Mouse (Mus musculus): ENCODE data around the gene Itgb3bp. TPM values are rescaled to one million over a fixed set of nuclear protein-coding genes. Genes with fewer than 3 reads are reported as not detected.

The Itgb3bp gene
- polyA plus RNA-seq, 1 experiment, result 3.8 TPM

DNA sequence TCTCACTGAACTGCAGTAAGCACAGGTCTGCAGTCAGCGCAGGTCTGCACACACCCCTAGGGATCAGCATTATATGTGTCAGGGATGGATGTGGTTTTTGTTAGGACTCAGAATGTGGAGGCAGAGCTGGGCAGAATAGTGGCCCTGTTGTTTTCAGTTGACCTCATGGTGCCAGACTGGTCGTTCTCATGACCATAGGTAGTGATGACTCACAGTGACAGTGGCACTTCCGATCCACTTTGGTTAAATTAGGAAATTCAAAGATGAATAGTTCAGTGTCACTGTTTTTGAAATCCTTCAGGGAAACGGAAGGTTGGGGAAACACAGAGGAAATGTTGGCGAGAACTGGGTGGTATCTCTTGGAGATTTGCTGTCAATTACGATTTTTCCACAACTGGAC lies 43.3 kb upstream of the Itgb3bp start:
- H3ac ChIP-seq (ENCODE audit: control insufficient read depth, insufficient read length), result no peak overlapping the region
- H3K4me3 ChIP-seq, result no peak overlapping the region
- H3K27me3 ChIP-seq (ENCODE audit: control insufficient read depth, insufficient read depth, insufficient read length), result no peaks in the 10 kb centered on the region
- TF ChIP-seq MYOG (IDR thresholded peaks at IDR 0.05; ENCODE audit: control insufficient read depth in 1 of 3, insufficient read depth in 1 of 3, insufficient read length in 2 of 3, low read depth in 2 of 3) (no peak), MYOD1 (IDR thresholded peaks at IDR 0.05; ENCODE audit: control insufficient read depth in 1 of 3, insufficient read length in 2 of 3, low read depth in 2 of 3) (peak in 1 of 3 experiments; percentile 5)
- H3K4me2 ChIP-seq (ENCODE audit: low read depth), result peak overlapping the region; percentile 24
- peaks cover 10% of the 10 kb centered on the region for H3K36me3 ChIP-seq (ENCODE audit: control insufficient read depth, insufficient read depth)
- no peaks in the 10 kb centered on the region for H3K79me2 ChIP-seq (ENCODE audit: control insufficient read depth, insufficient read depth)

DNA sequence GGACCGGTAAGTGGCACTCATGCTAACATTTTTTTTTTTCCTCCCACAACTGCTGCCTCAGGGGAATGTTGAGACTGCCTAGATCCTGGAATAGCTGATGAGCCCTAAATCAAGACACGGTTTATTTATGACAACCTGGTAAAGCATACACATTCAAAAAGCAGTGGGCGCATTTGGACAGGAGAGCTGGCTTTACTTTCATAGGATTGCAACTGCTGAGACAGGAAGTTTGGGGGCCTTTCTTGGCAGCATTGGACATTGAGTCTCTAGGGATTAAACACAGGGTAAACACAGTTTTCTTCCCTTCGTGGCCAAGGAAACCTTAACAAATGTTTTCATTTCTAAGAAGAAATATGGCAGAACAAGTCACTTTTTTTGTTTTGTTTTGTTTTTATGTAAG lies 40.5 kb upstream of the Itgb3bp start:
- Histone ChIP-seq H3K79me2 (ENCODE audit: control insufficient read depth, insufficient read depth) (no peaks in the 10 kb centered on the region), H3ac (ENCODE audit: control insufficient read depth, insufficient read length) (no peak overlapping the region), H3K4me2 (ENCODE audit: low read depth) (no peak overlapping the region), H3K36me3 (ENCODE audit: control insufficient read depth, insufficient read depth) (peaks cover 18% of the 10 kb centered on the region), H3K4me3 (no peak overlapping the region), H3K27me3 (ENCODE audit: control insufficient read depth, insufficient read depth, insufficient read length) (no peaks in the 10 kb centered on the region)
- no peak for TF ChIP-seq CEBPB (IDR thresholded peaks at IDR 0.05; ENCODE audit: insufficient read depth, poor library complexity, severe bottlenecking)
- TF ChIP-seq MYOG (IDR thresholded peaks at IDR 0.05; ENCODE audit: control insufficient read depth in 1 of 3, insufficient read depth in 1 of 3, insufficient read length in 2 of 3, low read depth in 2 of 3), result no peak
- TF ChIP-seq MAX (IDR thresholded peaks at IDR 0.05; ENCODE audit: low read depth), result no peak

DNA sequence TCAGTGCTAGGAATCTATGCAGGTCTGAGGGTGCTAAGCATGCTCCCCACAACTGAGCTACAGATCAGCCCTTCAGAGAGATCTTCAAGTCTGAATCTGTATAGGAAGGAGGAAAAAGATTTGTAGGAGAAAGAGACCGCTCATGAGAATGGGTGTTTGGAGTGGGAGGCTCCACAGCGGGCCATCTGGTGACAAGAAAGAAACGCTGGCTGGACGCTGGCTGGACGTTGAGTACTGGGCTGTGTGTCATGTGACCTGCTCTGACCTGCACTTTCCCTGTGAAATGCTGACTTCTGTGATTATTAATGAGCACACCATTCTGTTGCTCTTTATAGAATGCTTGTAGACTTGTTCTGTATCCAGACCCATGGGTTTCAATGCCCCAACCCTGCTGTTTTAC lies 39.7 kb upstream of the Itgb3bp start:
- Histone ChIP-seq H3K36me3 (ENCODE audit: control insufficient read depth, insufficient read depth) (peaks cover 18% of the 10 kb centered on the region), H3K79me2 (ENCODE audit: control insufficient read depth, insufficient read depth) (no peaks in the 10 kb centered on the region)
- TF ChIP-seq USF1 (IDR thresholded peaks at IDR 0.05; ENCODE audit: low read depth) (peak; percentile 6), TCF3 (IDR thresholded peaks at IDR 0.05; ENCODE audit: insufficient read length, low read depth) (no peak)

DNA sequence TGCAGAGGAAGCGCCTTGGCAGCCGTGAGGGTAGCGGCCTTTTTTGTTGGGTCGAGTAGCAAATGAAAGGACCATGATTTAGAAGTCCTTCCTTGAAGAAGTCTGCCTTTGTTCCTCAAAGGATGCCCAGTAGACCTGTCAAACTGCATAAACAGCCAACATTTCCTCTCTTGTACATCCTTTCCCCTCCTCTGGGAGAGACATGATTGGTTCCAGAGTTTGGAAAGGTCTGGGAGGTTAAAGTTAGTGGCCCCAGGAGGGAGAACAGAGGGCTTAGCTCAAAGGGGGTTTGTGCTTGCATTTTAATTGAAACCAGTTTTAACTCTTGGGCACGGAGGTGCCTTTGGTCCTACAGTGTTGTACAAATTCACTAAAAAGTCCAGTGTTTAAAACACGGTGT lies 36.9 kb upstream of the Itgb3bp start:
- no peak overlapping the region for H3ac ChIP-seq (ENCODE audit: control insufficient read depth, insufficient read length)
- H3K27me3 ChIP-seq (ENCODE audit: control insufficient read depth, insufficient read depth, insufficient read length), result no peaks in the 10 kb centered on the region
- no peaks in the 10 kb centered on the region for H3K79me2 ChIP-seq (ENCODE audit: control insufficient read depth, insufficient read depth)
- H3K4me2 ChIP-seq (ENCODE audit: low read depth), result no peak overlapping the region
- TF ChIP-seq POLR2AphosphoS2 (IDR thresholded peaks at IDR 0.05; ENCODE audit: insufficient read length, low read depth) (no peak), MYOG (IDR thresholded peaks at IDR 0.05; ENCODE audit: control insufficient read depth in 1 of 3, insufficient read depth in 1 of 3, insufficient read length in 2 of 3, low read depth in 2 of 3) (no peak), E2F4 (IDR thresholded peaks at IDR 0.05; ENCODE audit: insufficient read depth) (no peak), TCF3 (IDR thresholded peaks at IDR 0.05; ENCODE audit: insufficient read length, low read depth) (no peak), REST (IDR thresholded peaks at IDR 0.05; ENCODE audit: insufficient read depth, insufficient read length) (no peak), SRF (IDR thresholded peaks at IDR 0.05; ENCODE audit: control insufficient read depth, insufficient read length, low read depth) (no peak), POLR2A (IDR thresholded peaks at IDR 0.05; ENCODE audit: insufficient read length, low read depth) (no peak), MAX (IDR thresholded peaks at IDR 0.05; ENCODE audit: low read depth) (no peak), CEBPB (IDR thresholded peaks at IDR 0.05; ENCODE audit: insufficient read depth, poor library complexity, severe bottlenecking) (no peak), MYOD1 (IDR thresholded peaks at IDR 0.05; ENCODE audit: control insufficient read depth in 1 of 3, insufficient read length in 2 of 3, low read depth in 2 of 3) (no peak), USF1 (IDR thresholded peaks at IDR 0.05; ENCODE audit: low read depth) (no peak), TCF12 (IDR thresholded peaks at IDR 0.05; ENCODE audit: insufficient read depth, poor library complexity, severe bottlenecking) (no peak)
- H3K36me3 ChIP-seq (ENCODE audit: control insufficient read depth, insufficient read depth), result peaks cover 18% of the 10 kb centered on the region
- H3K4me3 ChIP-seq, result no peak overlapping the region

More for the DNA sequence above, 39.7 kb upstream of the Itgb3bp start:
- no peak overlapping the region for H3K4me2 ChIP-seq (ENCODE audit: low read depth)
- H3K27me3 ChIP-seq (ENCODE audit: control insufficient read depth, insufficient read depth, insufficient read length), result no peaks in the 10 kb centered on the region
- no peak overlapping the region for H3ac ChIP-seq (ENCODE audit: control insufficient read depth, insufficient read length)
- no peak overlapping the region for H3K4me3 ChIP-seq

DNA sequence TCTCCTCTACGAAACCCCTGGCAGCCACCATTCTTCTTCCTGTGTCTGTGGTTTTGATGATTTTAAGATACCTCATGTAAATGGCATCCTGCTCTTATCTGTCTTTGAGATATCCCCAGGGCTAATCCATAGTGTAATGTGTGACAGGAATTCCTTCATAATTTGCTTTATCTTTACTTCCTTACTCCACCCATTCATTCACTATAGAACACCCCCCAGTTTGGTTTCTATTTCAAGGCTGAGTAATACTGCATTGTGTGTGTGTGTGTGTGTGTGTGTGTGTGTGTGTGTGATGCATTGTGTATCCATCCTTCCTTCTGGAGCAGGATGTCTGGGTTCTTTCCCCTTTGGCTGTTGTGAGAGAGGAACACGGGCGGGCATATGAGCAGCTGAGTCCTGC lies 29.7 kb upstream of the Itgb3bp start:
- Histone ChIP-seq H3K4me2 (ENCODE audit: low read depth) (no peak overlapping the region), H3K79me2 (ENCODE audit: control insufficient read depth, insufficient read depth) (no peaks in the 10 kb centered on the region), H3ac (ENCODE audit: control insufficient read depth, insufficient read length) (no peak overlapping the region), H3K36me3 (ENCODE audit: control insufficient read depth, insufficient read depth) (no peaks in the 10 kb centered on the region), H3K27me3 (ENCODE audit: control insufficient read depth, insufficient read depth, insufficient read length) (no peaks in the 10 kb centered on the region), H3K4me3 (no peak overlapping the region)
- TF ChIP-seq TCF3 (IDR thresholded peaks at IDR 0.05; ENCODE audit: insufficient read length, low read depth), result no peak
- no peak for TF ChIP-seq POLR2AphosphoS2 (IDR thresholded peaks at IDR 0.05; ENCODE audit: insufficient read length, low read depth)
- TF ChIP-seq MYOD1 (IDR thresholded peaks at IDR 0.05; ENCODE audit: control insufficient read depth in 1 of 3, insufficient read length in 2 of 3, low read depth in 2 of 3), result no peak
- no peak for TF ChIP-seq MYOG (IDR thresholded peaks at IDR 0.05; ENCODE audit: control insufficient read depth in 1 of 3, insufficient read depth in 1 of 3, insufficient read length in 2 of 3, low read depth in 2 of 3)
- no peak for TF ChIP-seq TCF12 (IDR thresholded peaks at IDR 0.05; ENCODE audit: insufficient read depth, poor library complexity, severe bottlenecking)
- no peak for TF ChIP-seq CEBPB (IDR thresholded peaks at IDR 0.05; ENCODE audit: insufficient read depth, poor library complexity, severe bottlenecking)
- no peak for TF ChIP-seq MAX (IDR thresholded peaks at IDR 0.05; ENCODE audit: low read depth)
- no peak for TF ChIP-seq USF1 (IDR thresholded peaks at IDR 0.05; ENCODE audit: low read depth)
- no peak for TF ChIP-seq E2F4 (IDR thresholded peaks at IDR 0.05; ENCODE audit: insufficient read depth)
- TF ChIP-seq REST (IDR thresholded peaks at IDR 0.05; ENCODE audit: insufficient read depth, insufficient read length), result no peak
- no peak for TF ChIP-seq SRF (IDR thresholded peaks at IDR 0.05; ENCODE audit: control insufficient read depth, insufficient read length, low read depth)
- TF ChIP-seq POLR2A (IDR thresholded peaks at IDR 0.05; ENCODE audit: insufficient read length, low read depth), result no peak

Data from myocyte (in vitro differentiated cells).